Mouse (Mus musculus) lung, adult 2 months (tissue): ENCODE measurements around the gene Slc1a7.

ENCODE experiments used
- CTCF ChIP-seq: fragments of 200-500 bp; IDR thresholded peaks from 2 replicates; pipeline ENCODE4 v1.5.1; 2011; ENCODE audit warnings: mild to moderate bottlenecking, low read length, control low read depth; ENCODE audit not compliant: insufficient read depth
- POLR2A ChIP-seq: fragments of 200-500 bp; IDR thresholded peaks from 2 replicates; pipeline ENCODE4 v1.6.1; 2011; ENCODE audit warnings: low read depth, mild to moderate bottlenecking, control low read depth, low read length, borderline replicate concordance; ENCODE audit errors: extremely low read depth

- TF ChIP-seq POLR2A (no peak), CTCF (no peak)
Observed at GRCm38 (mm10) chr4:108057247-108057646, 89.1 kb downstream of the Slc1a7 start.
